Mouse (Mus musculus): ENCODE measurements around the gene Srek1ip1.

Srek1ip1 gene

GRCm38 (mm10) chr13:104843295-104844089, 51.2 kb downstream of the Srek1ip1 start:
- no peak for DNase-seq (ENCODE audit: low spot score in 2 of 2)

GRCm38 (mm10) chr13:104853645-104854044, 61.4 kb downstream of the Srek1ip1 start:
- DNase-seq (ENCODE audit: low spot score in 2 of 2), result no peak

- DNase-seq (ENCODE audit: low spot score in 2 of 2), result peak; percentile 24 to 26
Measured at GRCm38 (mm10) chr13:104863127-104863979, 71.1 kb downstream of the Srek1ip1 start, which contains the start of gene Shisal2b. Gene Shisal2b, minus strand, starts transcription at chr13:104863893.

- DNase-seq (ENCODE audit: low spot score in 2 of 2), result no peak
Measured at GRCm38 (mm10) chr13:104866726-104867125, 74.4 kb downstream of the Srek1ip1 start.

GRCm38 (mm10) chr13:104869907-104870306, 77.6 kb downstream of the Srek1ip1 start:
- no peak for DNase-seq (ENCODE audit: low spot score in 2 of 2)

GRCm38 (mm10) chr13:104878508-104878907, 86.2 kb downstream of the Srek1ip1 start:
- no peak for DNase-seq (ENCODE audit: low spot score in 2 of 2)

GRCm38 (mm10) chr13:104883566-104884249, 91.4 kb downstream of the Srek1ip1 start:
- no peak for DNase-seq (ENCODE audit: low spot score in 2 of 2)

GRCm38 (mm10) chr13:104886308-104887032, 94.2 kb downstream of the Srek1ip1 start:
- no peak for DNase-seq (ENCODE audit: low spot score in 2 of 2)

Data from right cerebral cortex, adult 2 months (tissue).